Mouse (Mus musculus) embryonic fibroblast, embryonic 13.5 days (primary cell): ENCODE results near the gene Ggt5.

Experiments
- CTCF ChIP-seq: IDR thresholded peaks from 2 replicates; pipeline ENCODE4 v1.5.1; 2011; ENCODE audit warnings: mild to moderate bottlenecking, control low read depth, low read length, moderate library complexity, borderline replicate concordance; ENCODE audit not compliant: insufficient read depth
- POLR2A ChIP-seq: IDR thresholded peaks from 2 replicates; pipeline ENCODE4 v1.6.1; 2011; ENCODE audit warnings: low read depth, mild to moderate bottlenecking, control low read depth, low read length, moderate library complexity

GRCm38 (mm10) chr10:75635693-75636055, 46.5 kb downstream of the Ggt5 start:
- TF ChIP-seq CTCF (peak; percentile 64; the same call in 1 of the 2 replicates), POLR2A (no peak)
